Mouse (Mus musculus) ovary, postnatal 14 days (tissue): ENCODE measurements around the gene Tnrc18.

Experiments
- DNase-seq: peaks from one replicate; pipeline ENCODE4 v3.0.0; 2022; ENCODE audit warnings: low spot score

The Tnrc18 gene

GRCm38 (mm10) chr5:142723520-142724133, 93.8 kb downstream of the Tnrc18 start:
- DNase-seq = peak; percentile 58

DNA sequence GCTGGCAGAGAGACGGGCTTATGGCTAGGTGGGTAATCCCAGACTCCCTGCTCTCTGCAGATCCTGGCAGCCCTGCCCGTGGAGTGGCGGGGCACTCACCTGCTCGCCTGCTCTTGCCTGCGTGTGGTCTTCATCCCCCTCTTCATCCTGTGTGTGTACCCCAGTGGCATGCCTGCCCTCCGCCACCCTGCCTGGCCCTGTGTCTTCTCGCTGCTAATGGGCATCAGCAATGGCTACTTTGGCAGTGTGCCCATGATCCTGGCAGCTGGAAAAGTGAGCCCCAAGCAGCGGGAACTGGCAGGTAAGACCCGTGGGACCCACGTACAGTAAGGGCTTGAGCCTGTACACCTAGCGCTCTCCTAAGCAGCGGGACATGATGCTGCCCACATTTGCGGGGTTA, 97.6 kb downstream of the Tnrc18 start:
- DNase-seq = no peak

DNA sequence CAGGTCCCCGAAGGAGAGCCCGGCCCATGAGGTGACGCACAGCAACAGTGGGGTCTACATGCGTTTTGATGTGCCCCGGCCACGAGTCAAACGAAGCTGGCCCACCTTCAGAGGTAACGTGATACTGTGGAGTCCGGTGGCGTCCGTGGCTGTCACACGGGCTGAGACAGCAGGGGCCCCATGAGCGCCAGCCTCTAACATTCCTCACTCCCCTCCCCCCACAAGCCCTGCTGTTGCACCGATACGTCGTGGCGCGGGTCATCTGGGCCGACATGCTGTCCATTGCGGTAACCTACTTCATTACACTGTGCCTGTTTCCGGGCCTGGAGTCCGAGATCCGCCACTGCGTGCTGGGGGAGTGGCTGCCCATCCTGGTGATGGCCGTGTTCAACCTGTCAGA, 99.0 kb downstream of the Tnrc18 start:
- no peak for DNase-seq

DNA sequence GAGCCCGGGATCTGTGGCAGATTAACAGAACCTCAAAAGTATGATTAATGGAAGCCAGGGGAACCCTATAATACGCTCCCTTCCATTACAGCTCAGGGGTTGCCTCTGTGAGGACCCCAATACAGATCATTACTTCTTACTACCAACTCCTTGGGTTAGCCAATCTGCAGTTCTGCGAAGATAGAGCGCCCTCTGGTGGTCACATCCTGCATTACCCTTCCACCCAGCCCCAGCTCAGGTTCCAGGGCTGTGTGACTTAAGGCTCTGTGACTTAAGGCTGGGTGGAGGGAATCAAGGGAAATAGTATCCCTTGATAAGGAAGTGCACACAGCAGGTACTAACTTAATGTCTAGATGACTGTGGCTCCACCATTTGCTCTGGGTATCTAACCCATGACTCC, 99.4 kb downstream of the Tnrc18 start:
- DNase-seq = peak; percentile 84

GRCm38 (mm10) chr5:142716056-142716455, 101.4 kb downstream of the Tnrc18 start:
- DNase-seq = no peak

DNA sequence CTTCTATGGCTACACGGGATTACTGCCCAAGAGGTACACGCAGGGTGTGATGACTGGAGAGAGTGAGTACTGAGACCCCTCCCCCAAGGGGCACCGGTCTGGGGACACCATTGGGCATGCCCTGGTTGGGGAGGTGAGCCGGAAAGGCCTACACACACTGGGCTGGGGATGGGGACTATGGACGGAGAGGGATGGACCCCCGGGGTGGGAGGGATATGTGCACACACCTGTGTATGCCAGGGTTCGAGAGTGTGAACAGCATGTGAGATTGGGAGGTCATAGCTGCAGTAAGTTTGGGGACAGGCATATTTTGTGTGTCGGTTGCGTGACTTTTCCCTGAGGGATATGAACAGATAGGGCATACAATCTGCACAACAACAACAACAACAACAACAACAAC, 102.4 kb downstream of the Tnrc18 start:
- DNase-seq = no peak

DNA sequence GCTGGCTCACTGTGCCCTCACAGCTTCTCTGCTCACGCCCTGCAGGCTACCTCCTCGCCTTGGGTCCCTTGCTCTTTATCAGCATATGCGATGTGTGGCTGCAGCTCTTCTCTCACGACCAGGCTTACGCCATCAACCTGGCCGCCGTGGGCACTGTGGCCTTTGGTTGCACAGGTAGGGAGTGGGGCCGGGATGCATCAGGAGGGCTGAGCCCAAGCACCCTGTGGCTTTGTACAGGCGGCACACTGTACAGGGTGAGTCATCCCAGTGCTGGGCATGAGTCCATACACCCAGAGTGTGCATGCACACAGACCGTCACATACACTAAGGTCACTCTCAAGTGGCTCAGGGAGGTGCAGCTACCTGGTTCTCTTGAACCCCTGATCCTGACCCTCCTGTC, 103.5 kb downstream of the Tnrc18 start:
- DNase-seq = no peak

DNA sequence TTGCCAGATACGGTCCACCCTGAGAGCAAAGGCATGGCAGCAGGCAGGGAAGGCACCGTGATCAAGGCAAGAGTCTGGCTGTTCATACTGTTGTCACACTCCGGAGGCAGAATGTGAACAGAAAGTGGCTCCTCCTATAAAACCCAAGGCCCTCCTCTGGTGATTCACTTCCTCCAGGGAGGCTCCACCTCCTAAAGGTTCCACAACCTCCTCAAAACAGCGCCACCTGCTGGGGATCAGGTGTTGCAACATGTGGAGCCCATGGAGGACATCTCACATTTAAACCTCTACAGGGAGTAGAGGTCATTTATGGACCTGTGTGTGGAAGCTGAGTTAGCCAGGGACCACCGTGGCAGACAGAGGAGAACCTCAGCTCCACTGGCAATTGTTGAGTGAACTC, 105.1 kb downstream of the Tnrc18 start:
- DNase-seq = no peak

GRCm38 (mm10) chr5:142709436-142709835, 108.0 kb downstream of the Tnrc18 start:
- DNase-seq = no peak

- DNase-seq = no peak
Observed at GRCm38 (mm10) chr5:142707709-142708108, 109.8 kb downstream of the Tnrc18 start.

DNA sequence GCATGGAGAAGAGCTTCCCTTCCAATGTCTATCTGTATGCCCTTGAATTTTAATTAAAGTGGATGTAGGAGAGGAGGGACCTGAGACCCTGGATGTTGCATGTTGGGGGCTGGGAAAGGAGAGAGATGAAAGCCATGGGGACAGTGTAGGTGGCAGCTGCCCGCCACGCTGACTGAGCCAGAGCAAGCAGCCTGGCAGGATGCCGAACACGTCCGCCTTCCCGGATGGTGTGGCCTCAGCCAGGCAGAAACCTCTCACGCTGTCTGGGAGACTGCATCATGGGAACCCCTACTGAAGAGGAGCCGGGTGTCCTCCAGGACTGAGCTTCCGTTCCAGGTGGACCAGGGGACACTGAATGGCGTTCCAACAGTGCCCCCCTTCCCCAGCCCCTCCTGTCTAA, 113.9 kb downstream of the Tnrc18 start:
- no peak for DNase-seq

DNA sequence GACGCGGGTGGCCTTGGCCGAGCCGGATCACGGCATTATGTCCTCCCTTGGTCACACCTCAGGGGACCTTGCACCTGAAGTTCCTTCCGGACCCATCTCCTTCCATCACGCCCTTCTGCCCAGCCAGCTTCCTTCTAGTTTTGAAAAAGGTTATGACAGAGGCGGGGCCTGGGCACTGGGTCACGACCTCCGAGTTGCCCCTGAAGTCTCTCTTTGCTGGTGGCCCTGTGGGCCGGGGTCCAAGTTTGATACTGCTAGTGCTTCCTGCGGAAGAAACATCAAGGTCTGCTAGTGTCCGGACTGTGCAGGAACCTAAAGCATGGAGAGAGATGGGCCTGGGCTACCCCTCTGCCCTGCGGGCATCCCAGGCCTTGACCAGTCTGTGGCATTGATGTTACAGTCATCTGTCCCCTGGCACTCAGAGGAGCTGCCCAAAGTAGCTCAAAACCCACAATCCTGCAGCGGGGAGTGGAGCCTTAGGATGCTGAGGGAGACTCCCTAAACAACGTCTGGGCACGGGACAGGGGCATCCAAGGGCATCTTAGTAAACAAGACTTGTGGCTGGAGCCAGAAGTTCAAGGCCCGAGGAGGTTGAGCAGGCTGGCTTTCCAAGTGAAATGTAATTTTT, 114.8 kb downstream of the Tnrc18 start:
- no peak for DNase-seq

DNA sequence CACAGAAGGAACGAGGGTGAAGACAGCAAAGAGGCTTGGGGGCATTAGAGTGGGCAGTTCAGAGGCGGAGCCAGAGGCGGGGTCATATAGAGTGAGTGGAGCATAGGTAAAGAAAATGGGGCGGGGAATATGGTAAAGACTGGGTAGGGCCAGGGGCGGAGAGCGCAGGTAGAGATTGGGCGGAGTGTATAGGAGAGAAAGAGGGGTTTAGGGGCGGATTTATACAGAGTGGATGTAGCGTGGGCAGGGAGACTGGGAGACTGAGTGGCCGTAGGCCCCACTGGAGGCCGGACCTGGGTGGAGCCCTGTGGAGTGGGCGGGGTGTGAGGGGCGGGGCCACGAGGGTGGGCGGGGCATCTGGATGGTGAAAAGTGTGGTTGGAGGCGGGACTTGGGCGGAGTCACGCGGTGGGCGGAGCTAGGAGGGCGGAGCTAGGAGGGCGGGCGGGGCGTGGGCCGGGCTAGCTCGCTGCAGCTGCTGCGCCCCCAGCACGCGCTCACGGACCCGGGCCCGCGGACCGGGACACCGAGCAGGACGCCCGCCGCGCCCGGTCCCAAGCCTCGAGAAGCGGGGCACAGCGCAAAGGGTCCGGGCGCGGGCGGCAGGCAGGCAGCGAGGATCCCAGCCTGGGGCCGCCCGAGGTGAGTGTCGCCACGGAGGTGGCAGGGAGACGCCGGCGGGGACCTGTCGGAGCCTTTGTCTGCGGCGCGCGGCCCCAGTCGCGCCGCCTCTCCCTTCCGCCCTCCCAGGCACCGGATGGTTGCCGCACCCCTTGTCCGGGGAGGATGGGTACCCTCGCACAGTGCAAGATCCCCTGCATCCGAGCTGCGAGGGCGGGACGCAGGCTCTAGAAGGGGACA, 115.6 kb downstream of the Tnrc18 start:
- DNase-seq = no peak

- DNase-seq = no peak
Observed at GRCm38 (mm10) chr5:142700842-142701589, 116.4 kb downstream of the Tnrc18 start.

DNA sequence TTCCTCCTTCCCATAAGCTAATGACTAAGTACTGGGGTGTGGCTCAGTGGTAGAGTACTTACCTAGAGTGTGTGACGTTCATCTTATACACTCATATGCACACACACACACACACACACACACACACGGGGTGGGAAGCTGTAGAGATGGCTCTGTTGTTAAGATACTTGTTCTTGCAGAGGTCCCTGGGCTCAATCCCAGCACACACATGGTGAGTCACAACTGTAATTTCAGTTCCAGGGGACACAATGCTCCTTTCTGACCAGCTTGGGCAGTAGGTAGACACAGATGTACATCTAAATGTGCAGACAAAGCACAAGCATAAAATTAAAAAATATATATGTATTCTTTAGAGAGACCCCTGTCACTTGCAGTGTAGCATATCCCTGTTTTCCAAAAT, 119.7 kb downstream of the Tnrc18 start:
- DNase-seq = no peak

DNA sequence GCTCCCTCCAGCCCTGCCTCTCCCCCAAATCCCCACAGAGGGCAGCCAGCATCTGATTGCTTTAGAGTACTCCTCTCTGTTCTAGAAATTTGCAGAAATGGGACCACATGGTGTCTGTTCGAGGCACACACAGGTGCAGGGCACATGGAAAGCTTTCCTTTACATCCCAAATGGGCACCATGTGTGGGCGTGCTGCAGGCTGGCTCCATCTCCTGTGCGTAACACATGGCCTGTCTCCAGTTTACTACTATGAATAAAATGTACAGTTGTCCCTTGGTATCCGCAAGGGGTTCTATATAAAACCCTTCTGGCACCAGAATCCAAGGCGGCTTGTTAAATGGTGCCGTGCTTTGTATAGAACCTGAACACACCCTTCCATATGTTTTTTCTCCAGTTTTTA, 120.6 kb downstream of the Tnrc18 start:
- no peak for DNase-seq

DNA sequence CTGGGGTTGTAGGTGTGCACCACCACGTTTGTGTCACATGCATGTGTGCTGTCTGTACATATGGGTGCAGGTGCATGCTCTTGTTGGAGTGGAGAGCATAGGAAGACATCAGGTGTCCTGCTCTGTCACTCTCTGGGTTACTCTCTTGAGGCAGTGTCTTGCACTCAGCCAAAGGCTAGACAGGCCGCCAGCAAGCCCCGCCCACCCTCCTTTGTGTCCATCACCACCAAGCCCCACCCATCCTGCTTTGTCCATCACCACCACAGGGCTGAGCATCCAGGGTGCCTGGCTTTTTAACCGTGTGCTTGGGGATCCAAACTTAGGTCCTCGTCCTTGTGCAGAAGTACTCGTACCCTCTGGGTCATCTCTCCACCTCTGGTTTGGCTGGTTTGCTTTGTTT, 121.2 kb downstream of the Tnrc18 start:
- DNase-seq = no peak

DNA sequence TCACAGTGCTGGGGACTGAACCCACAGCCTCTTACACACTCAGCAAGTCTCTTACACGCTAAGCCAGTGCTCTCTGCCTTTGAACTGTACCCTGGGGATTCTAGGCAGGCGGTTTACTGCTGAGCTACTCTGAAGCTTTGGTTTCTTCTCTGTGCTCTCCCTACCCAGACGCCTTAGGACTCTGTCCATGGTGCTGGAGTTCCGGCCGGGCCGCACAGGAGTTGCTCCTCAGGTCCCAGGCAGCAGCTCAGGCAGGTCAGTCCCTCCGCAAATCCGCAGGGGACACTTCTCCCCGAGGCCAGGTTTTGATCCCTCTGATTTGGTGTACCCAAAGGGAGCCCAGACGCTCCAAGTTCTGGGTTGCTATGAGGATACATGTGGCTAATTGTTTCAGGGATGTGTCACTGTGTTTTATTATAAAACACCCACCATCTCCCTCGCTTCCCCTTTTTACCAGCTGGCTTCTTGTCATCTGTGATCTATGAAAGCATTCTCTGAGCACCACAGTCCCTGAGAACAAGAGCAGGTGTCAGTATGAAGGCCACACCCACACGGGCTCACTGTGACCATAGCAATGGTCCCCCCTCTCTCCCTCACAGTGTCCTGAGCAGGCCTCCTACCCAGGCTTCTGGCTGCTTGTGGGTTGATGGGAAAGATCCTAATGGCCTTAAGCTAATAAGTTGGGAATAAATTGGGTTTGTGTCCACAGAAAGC, 122.7 kb downstream of the Tnrc18 start:
- peak; percentile 61 for DNase-seq

DNA sequence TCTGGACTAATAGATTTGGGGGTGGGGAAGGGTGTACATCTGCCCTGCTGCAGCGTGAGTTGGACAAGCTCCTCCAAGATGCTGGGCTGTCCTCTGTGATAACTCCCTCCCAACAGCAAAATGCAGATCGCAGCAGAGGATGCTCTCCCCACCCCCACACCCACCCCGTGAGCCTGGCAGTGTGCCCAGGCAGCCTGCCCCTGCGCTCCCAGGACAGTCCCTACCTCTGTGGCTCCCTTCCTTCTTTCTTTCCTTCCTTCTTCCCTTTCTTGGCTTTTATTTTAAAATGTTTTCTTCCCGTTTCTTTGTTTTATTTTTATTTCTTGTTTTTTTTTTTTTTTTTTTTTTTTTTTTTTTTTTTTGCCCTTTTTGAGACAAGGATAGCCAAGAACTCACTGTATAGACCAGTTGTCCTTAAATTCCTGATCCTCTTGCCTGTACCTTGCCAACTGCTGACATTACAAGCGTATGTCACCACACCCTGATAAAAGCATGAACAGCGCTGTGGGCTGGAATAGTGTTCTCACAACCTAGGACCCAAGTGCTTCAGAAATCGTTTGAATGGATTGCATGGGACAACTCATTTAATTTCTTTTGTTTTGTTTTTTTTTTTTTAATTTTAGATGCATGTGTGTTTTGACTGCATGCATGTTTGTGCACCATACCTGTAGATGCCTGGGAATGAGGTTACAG, 123.6 kb downstream of the Tnrc18 start:
- DNase-seq = no peak

DNA sequence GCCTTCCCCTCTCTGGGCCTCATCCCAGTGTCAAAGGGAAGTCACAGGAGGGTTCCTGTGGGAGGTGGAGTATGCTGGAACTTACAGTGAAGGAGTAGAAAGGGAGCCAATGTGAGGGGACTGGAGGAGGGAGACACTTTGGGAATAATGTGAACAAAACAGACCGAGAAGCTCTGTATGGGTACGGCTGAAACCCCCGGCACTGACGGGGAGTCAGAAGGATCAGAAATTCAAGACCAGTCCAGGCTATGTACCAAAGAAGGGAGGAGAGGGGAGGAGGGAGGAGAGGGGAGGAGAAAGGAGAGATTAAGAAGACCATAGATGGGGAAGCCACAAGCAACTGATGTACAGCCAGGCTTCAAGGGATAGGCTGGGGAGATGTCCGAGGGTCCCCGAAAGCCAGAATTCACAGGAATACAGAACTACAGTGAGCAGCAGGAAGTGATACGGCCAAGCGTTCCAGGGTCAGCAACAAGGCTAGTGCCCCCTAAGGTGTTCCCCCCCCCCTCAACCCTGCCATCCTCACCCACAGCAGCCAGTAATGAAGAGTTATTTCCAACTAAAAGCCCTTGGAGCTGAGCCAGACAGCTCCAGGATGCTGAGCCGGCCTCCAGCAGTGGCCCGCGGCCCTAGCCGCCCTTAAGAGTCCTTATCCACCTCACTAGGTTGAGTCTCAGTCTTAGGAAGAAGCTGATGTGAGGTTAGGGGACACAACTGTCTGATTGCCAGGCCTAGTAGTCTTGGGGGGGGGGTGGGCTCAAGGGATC, 124.3 kb downstream of the Tnrc18 start:
- no peak for DNase-seq

- DNase-seq = no peak
Observed at GRCm38 (mm10) chr5:142692248-142692647, 125.2 kb downstream of the Tnrc18 start, which contains the start of gene Slc29a4. TSS of gene Slc29a4 (plus strand) at chr5:142692512.
